Mouse (Mus musculus) CH12.LX (cell line): ENCODE measurements at regions not wholly inside any gene's neighbourhood (a gene's known extent, or its start where the extent isn't known, plus 50 kb on each side); places are given as distances from the start of the nearest gene placed in this dataset.

Source experiments
- CHD2 ChIP-seq: IDR thresholded peaks from 2 replicates; pipeline ENCODE4 v1.6.1; 2011; ENCODE audit warnings: low read length, improper control_type of control experiment
- CTCF ChIP-seq, 2 experiments: IDR thresholded peaks in 1 of 2; conservative IDR thresholded peaks in 1 of 2; 2 replicates each; pipeline ENCODE4 v1.5.1; 2011 to 2012; ENCODE audit warnings: low read depth in 2 of 2, low read length in 2 of 2, improper control_type of control experiment in 1 of 2, inconsistent platforms in 1 of 2, mild to moderate bottlenecking in 1 of 2, moderate library complexity in 1 of 2
- ELF1 ChIP-seq: IDR thresholded peaks from 2 replicates; pipeline ENCODE4 v1.6.1; 2014; ENCODE audit warnings: low read depth, mild to moderate bottlenecking, inconsistent platforms, low read length, improper control_type of control experiment
- JUND ChIP-seq: conservative IDR thresholded peaks from 2 replicates; pipeline ENCODE4 v1.6.1; 2011; ENCODE audit warnings: low read depth, low read length, improper control_type of control experiment
- MEF2A ChIP-seq: IDR thresholded peaks from 2 replicates; pipeline ENCODE4 v1.6.1; 2014; ENCODE audit warnings: low read depth, mild to moderate bottlenecking, inconsistent platforms, low read length, improper control_type of control experiment, borderline replicate concordance
- POLR2A ChIP-seq: IDR thresholded peaks from 2 replicates; pipeline ENCODE4 v1.6.1; 2011; ENCODE audit warnings: low read depth, mild to moderate bottlenecking, improper control_type of control experiment, low read length
- ZMIZ1 ChIP-seq: IDR thresholded peaks from 2 replicates; pipeline ENCODE4 v1.6.1; 2012; ENCODE audit warnings: low read depth, mild to moderate bottlenecking, inconsistent platforms, low read length, improper control_type of control experiment

GRCm38 (mm10) chr2:56364065-56364464, 759.7 kb downstream of the Nr4a2 start:
- TF ChIP-seq CTCF (conservative IDR thresholded peaks at IDR 0.05 in 1 of 2, IDR thresholded peaks at IDR 0.05 in 1 of 2; ENCODE audit: low read depth in 2 of 2, low read length in 2 of 2) (no peak), MEF2A (no peak), POLR2A (no peak), CHD2 (no peak), JUND (no peak), ELF1 (no peak), ZMIZ1 (no peak)
